Mouse (Mus musculus) midbrain, embryonic 13.5 days (tissue): ENCODE results near the gene Ildr1. TPM values are rescaled to one million over a fixed set of nuclear protein-coding genes. Genes with fewer than 3 reads are reported as not detected.

ENCODE experiments used
- ATAC-seq: fragments of 200-750 bp; cut with Nextera tagmentation; 2 replicates; pipeline ENCODE4 v1.8.0; 2017; ENCODE audit warnings: mild to moderate bottlenecking, moderate TSS enrichment, moderate library complexity
- H3K27ac ChIP-seq: fragments of 300-500 bp; sonication (generic); 2 replicates; pipeline ENCODE4 v1.5.1; 2015; ENCODE audit warnings: inconsistent platforms, mild to moderate bottlenecking, moderate library complexity
- H3K27me3 ChIP-seq: fragments of 300-500 bp; sonication (generic); 2 replicates; pipeline ENCODE4 v1.6.1; 2015; ENCODE audit warnings: mild to moderate bottlenecking, inconsistent platforms
- H3K36me3 ChIP-seq: fragments of 300-500 bp; sonication (generic); 2 replicates; pipeline ENCODE4 v1.6.1; 2015; ENCODE audit warnings: mild to moderate bottlenecking, inconsistent platforms
- H3K4me1 ChIP-seq: fragments of 300-500 bp; sonication (generic); replicated peaks from 2 replicates; pipeline ENCODE4 v1.6.1; 2015; ENCODE audit warnings: inconsistent platforms
- H3K4me2 ChIP-seq: fragments of 300-500 bp; sonication (generic); replicated peaks from 2 replicates; pipeline ENCODE4 v1.6.1; 2015; ENCODE audit warnings: moderate library complexity, mild to moderate bottlenecking, inconsistent platforms
- H3K4me3 ChIP-seq: fragments of 300-500 bp; sonication (generic); replicated peaks from 2 replicates; pipeline ENCODE4 v1.5.1; 2015; ENCODE audit warnings: mild to moderate bottlenecking, inconsistent platforms
- H3K9ac ChIP-seq: fragments of 300-500 bp; sonication (generic); replicated peaks from 2 replicates; pipeline ENCODE4 v1.6.1; 2015; ENCODE audit warnings: mild to moderate bottlenecking, inconsistent platforms
- H3K9me3 ChIP-seq: fragments of 300-500 bp; sonication (generic); 2 replicates; pipeline ENCODE4 v1.6.1; 2016; ENCODE audit warnings: mild to moderate bottlenecking, inconsistent platforms
- WGBS: fragments of 180-500 bp; shearing (Covaris S2); methylation state at CpG from one replicate; pipeline ENCODE4 v1.1.7; 2015; 5-methylcytosine and 5-hydroxymethylcytosine counted together
- polyA plus RNA-seq: library from polyadenylated mRNA; unstranded; fragments of >200 nt; fragmentation: Nextera tagmentation; extraction: Ambion mirVana; gene quantifications from 2 replicates; pipeline ENCODE4 v1.2.1, GENCODE M21; 2015

The Ildr1 gene
- polyA plus RNA-seq, 1 experiment from 2014 or later = not detected

- Histone ChIP-seq H3K27me3 (no peaks in the 10 kb centered on the region), H3K4me1 (no peaks in the 10 kb centered on the region), H3K4me2 (no peak overlapping the region), H3K36me3 (no peaks in the 10 kb centered on the region), H3K27ac (no peak overlapping the region), H3K9me3 (no peaks in the 10 kb centered on the region), H3K9ac (no peak overlapping the region), H3K4me3 (no peak overlapping the region)
- WGBS = 92% methylated on average over 7 of the region's 7 CpGs
- ATAC-seq = no peak
Observed at GRCm38 (mm10) chr16:36708751-36709150, 15.0 kb downstream of the Ildr1 start.

GRCm38 (mm10) chr16:36709405-36709804 lies 15.6 kb downstream of the Ildr1 start:
- Histone ChIP-seq H3K4me2 (no peak overlapping the region), H3K9ac (no peak overlapping the region), H3K4me1 (no peaks in the 10 kb centered on the region), H3K27me3 (no peaks in the 10 kb centered on the region), H3K36me3 (no peaks in the 10 kb centered on the region), H3K27ac (no peak overlapping the region), H3K4me3 (no peak overlapping the region), H3K9me3 (no peaks in the 10 kb centered on the region)
- no peak for ATAC-seq
- WGBS = 94% methylated on average over 17 of the region's 17 CpGs

- no peak overlapping the region for H3K9ac ChIP-seq
- H3K27me3 ChIP-seq = no peaks in the 10 kb centered on the region
Observed at GRCm38 (mm10) chr16:36710794-36711193, 17.0 kb downstream of the Ildr1 start.

GRCm38 (mm10) chr16:36711760-36712159 lies 18.0 kb downstream of the Ildr1 start:
- no peak for ATAC-seq
- 94% methylated on average over 12 of the region's 12 CpGs for WGBS
- Histone ChIP-seq H3K36me3 (no peaks in the 10 kb centered on the region), H3K27ac (no peak overlapping the region), H3K9me3 (no peaks in the 10 kb centered on the region), H3K9ac (no peak overlapping the region), H3K4me1 (no peaks in the 10 kb centered on the region), H3K4me3 (no peak overlapping the region), H3K27me3 (no peaks in the 10 kb centered on the region), H3K4me2 (no peak overlapping the region)

More at GRCm38 (mm10) chr16:36710794-36711193, 17.0 kb downstream of the Ildr1 start:
- no peaks in the 10 kb centered on the region for H3K36me3 ChIP-seq
- H3K9me3 ChIP-seq = no peaks in the 10 kb centered on the region
- no peak overlapping the region for H3K4me3 ChIP-seq
- 94% methylated on average over 2 of the region's 2 CpGs for WGBS
- H3K27ac ChIP-seq = no peak overlapping the region
- no peaks in the 10 kb centered on the region for H3K4me1 ChIP-seq
- no peak overlapping the region for H3K4me2 ChIP-seq
- no peak for ATAC-seq

- Histone ChIP-seq H3K36me3 (no peaks in the 10 kb centered on the region), H3K27ac (no peak overlapping the region), H3K9me3 (no peaks in the 10 kb centered on the region), H3K4me2 (no peak overlapping the region), H3K4me3 (no peak overlapping the region), H3K4me1 (no peaks in the 10 kb centered on the region), H3K9ac (no peak overlapping the region), H3K27me3 (no peaks in the 10 kb centered on the region)
- 89% methylated on average over 4 of the region's 4 CpGs for WGBS
- ATAC-seq = no peak
Observed at GRCm38 (mm10) chr16:36717481-36717880, 23.7 kb downstream of the Ildr1 start.

- no peak overlapping the region for H3K4me3 ChIP-seq
- no peak overlapping the region for H3K9ac ChIP-seq
- H3K9me3 ChIP-seq = no peaks in the 10 kb centered on the region
- H3K36me3 ChIP-seq = no peaks in the 10 kb centered on the region
- H3K27me3 ChIP-seq = no peaks in the 10 kb centered on the region
- no peak overlapping the region for H3K27ac ChIP-seq
- ATAC-seq = no peak
- no peaks in the 10 kb centered on the region for H3K4me1 ChIP-seq
- H3K4me2 ChIP-seq = no peak overlapping the region
Observed at GRCm38 (mm10) chr16:36718637-36719036, 24.9 kb downstream of the Ildr1 start.

GRCm38 (mm10) chr16:36720194-36721055 lies 26.6 kb downstream of the Ildr1 start:
- ATAC-seq = 0 out of 2 replicates have a peak, but pooled peaks have one; percentile 45

GRCm38 (mm10) chr16:36722739-36723138 lies 29.0 kb downstream of the Ildr1 start:
- Histone ChIP-seq H3K9ac (no peak overlapping the region), H3K4me3 (no peak overlapping the region), H3K27me3 (no peaks in the 10 kb centered on the region), H3K27ac (no peak overlapping the region), H3K4me1 (no peaks in the 10 kb centered on the region), H3K36me3 (no peaks in the 10 kb centered on the region), H3K9me3 (no peaks in the 10 kb centered on the region), H3K4me2 (no peak overlapping the region)
- no peak for ATAC-seq
- WGBS = 24% methylated on average over 4 of the region's 4 CpGs

More at GRCm38 (mm10) chr16:36720194-36721055, 26.6 kb downstream of the Ildr1 start:
- Histone ChIP-seq H3K36me3 (no peaks in the 10 kb centered on the region), H3K27me3 (no peaks in the 10 kb centered on the region), H3K9me3 (no peaks in the 10 kb centered on the region), H3K9ac (no peak overlapping the region), H3K27ac (no peak overlapping the region), H3K4me1 (no peaks in the 10 kb centered on the region), H3K4me3 (no peak overlapping the region), H3K4me2 (no peak overlapping the region)
- WGBS = 66% methylated on average over 13 of the region's 13 CpGs

GRCm38 (mm10) chr16:36723880-36724443 lies 30.2 kb downstream of the Ildr1 start:
- 75% methylated on average over 3 of the region's 3 CpGs for WGBS
- H3K9ac ChIP-seq = no peak overlapping the region
- no peaks in the 10 kb centered on the region for H3K4me1 ChIP-seq
- no peaks in the 10 kb centered on the region for H3K36me3 ChIP-seq
- H3K27me3 ChIP-seq = no peaks in the 10 kb centered on the region
- H3K4me2 ChIP-seq = no peak overlapping the region
- H3K27ac ChIP-seq = no peak overlapping the region
- no peak overlapping the region for H3K4me3 ChIP-seq
- no peak for ATAC-seq
- H3K9me3 ChIP-seq = no peaks in the 10 kb centered on the region

GRCm38 (mm10) chr16:36728959-36729358 lies 35.2 kb downstream of the Ildr1 start:
- H3K36me3 ChIP-seq = no peaks in the 10 kb centered on the region
- H3K27ac ChIP-seq = no peak overlapping the region
- 96% methylated on average over 2 of the region's 2 CpGs for WGBS
- no peak for ATAC-seq
- H3K4me3 ChIP-seq = no peak overlapping the region
- no peak overlapping the region for H3K9ac ChIP-seq
- no peaks in the 10 kb centered on the region for H3K4me1 ChIP-seq
- H3K4me2 ChIP-seq = no peak overlapping the region
- H3K9me3 ChIP-seq = no peaks in the 10 kb centered on the region
- no peaks in the 10 kb centered on the region for H3K27me3 ChIP-seq

- Histone ChIP-seq H3K27me3 (no peaks in the 10 kb centered on the region), H3K9ac (no peak overlapping the region), H3K27ac (no peak overlapping the region), H3K36me3 (no peaks in the 10 kb centered on the region), H3K4me2 (no peak overlapping the region), H3K4me3 (no peak overlapping the region), H3K9me3 (no peaks in the 10 kb centered on the region), H3K4me1 (no peaks in the 10 kb centered on the region)
- ATAC-seq = no peak
Observed at GRCm38 (mm10) chr16:36732572-36732971, 38.8 kb downstream of the Ildr1 start.

GRCm38 (mm10) chr16:36733827-36734226 lies 40.0 kb downstream of the Ildr1 start:
- Histone ChIP-seq H3K4me3 (no peak overlapping the region), H3K9me3 (no peaks in the 10 kb centered on the region), H3K27ac (no peak overlapping the region), H3K27me3 (no peaks in the 10 kb centered on the region), H3K4me2 (no peak overlapping the region), H3K4me1 (no peaks in the 10 kb centered on the region), H3K36me3 (no peaks in the 10 kb centered on the region), H3K9ac (no peak overlapping the region)
- no peak for ATAC-seq
- 75% methylated on average over 1 of the region's 1 CpGs for WGBS
